In the genomic region with DNA sequence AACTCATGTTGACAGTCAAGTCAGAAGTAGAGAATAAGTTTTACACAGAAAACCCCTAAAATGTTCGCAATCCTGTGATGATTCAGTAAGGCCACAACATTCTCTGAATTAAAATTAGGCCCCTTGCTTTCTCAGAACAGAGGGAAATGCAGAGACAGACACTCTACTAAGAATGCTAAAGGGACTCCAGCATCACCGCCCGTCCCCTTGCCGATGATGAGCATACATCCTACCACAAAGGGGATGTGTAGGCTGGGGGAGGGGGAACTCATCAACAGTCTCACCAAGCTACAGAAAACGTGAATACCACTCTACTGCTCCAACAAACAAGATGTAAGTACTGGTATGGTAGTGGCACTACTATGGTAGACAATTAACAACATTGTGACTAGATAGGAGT, we compare ENCODE assay signal across 19 mouse cellular contexts. TPM values are rescaled to one million over a fixed set of nuclear protein-coding genes. Genes with fewer than 3 reads are reported as not detected.
DNase-seq lines count a peak whose midpoint lies in the region; ATAC-seq and TF ChIP-seq lines count a peak whose summit lies in the region.
"Had no signal": no experiment of that assay in that cellular context is flagged by ENCODE, and none has a peak within 500 bp of the region (broad histone marks: within the 10 kb centered on the region; RNA-seq: fewer than 3 reads in every experiment).

No protein-coding gene starts in this region.

- H3K4me2 ChIP-seq in kidney, embryonic 16.5 days (replicated peaks; ENCODE audit: low read depth, low read length) = no peak overlapping the region
- H3K4me2 ChIP-seq: embryonic facial prominence, embryonic 13.5 days; forebrain, embryonic 13.5 days; heart, embryonic 11.5 days; hindbrain, embryonic 14.5 days had no signal

- H3K4me3 ChIP-seq in gastrocnemius, adult 2 months = no peak overlapping the region
- no peak overlapping the region for H3K4me3 ChIP-seq in brown adipose tissue, adult 24 weeks (ENCODE audit: insufficient read depth, low read depth, low read length)
- no peak overlapping the region for H3K4me3 ChIP-seq in macrophage (ENCODE audit: inconsistent target)
- H3K4me3 ChIP-seq in kidney, embryonic 16.5 days (ENCODE audit: low read length) = no peak overlapping the region
- H3K4me3 ChIP-seq: embryonic facial prominence, embryonic 13.5 days; forebrain, embryonic 13.5 days; hindbrain, embryonic 10.5 days had no signal

- peak; percentile 37 for ATAC-seq in CD4-positive, CD25-positive, alpha-beta regulatory T cell, adult 4 months
- ATAC-seq in kidney, embryonic 16.5 days (ENCODE audit: low FRiP score, low TSS enrichment) = no peak
- ATAC-seq: forebrain, embryonic 13.5 days; forebrain, postnatal 0 days had no signal

- peak overlapping the region; percentile 76; the same call in 1 of the 2 replicates for H3K27ac ChIP-seq in gastrocnemius, adult 2 months
- peak overlapping the region; percentile 61; the same call in 1 of the 2 replicates for H3K27ac ChIP-seq in brown adipose tissue, adult 24 weeks (replicated peaks; ENCODE audit: low read depth, low read length)
- peak overlapping the region; percentile 91 for H3K27ac ChIP-seq in macrophage
- H3K27ac ChIP-seq in kidney, embryonic 16.5 days (ENCODE audit: low read length) = no peak overlapping the region
- H3K27ac ChIP-seq: embryonic facial prominence, embryonic 13.5 days; forebrain, embryonic 13.5 days; hindbrain, embryonic 10.5 days; hindbrain, embryonic 14.5 days had no signal

- no peak for DNase-seq in gastrocnemius, adult 2 months
- DNase-seq in gastrocnemius, postnatal 36 days = no peak
- no peak for DNase-seq in yolk sac, embryonic 10.5 days (ENCODE audit: low spot score)
- no peak for DNase-seq in Muller cell, postnatal 12 days (ENCODE audit: inconsistent ontology term)
- DNase-seq: adrenal gland, postnatal 36 days; cerebellum, adult 11-12 months; cerebellum, adult 9-10 months; cerebellum, postnatal 25 days; forebrain, postnatal 0 days; kidney, adult 11 months had no signal

- 66% methylated on average over 5 of the region's 5 CpGs for WGBS in macrophage (ENCODE audit: missing documents)
- WGBS in kidney, embryonic 16.5 days = 82% methylated on average over 5 of the region's 5 CpGs

- intact Hi-C loops in gastrocnemius, adult 2 months (cut with DNase I) = no loop called here
- intact Hi-C loops in gastrocnemius, postnatal 36 days (cut with DNase I) = no loop called here

- TF ChIP-seq CTCF in gastrocnemius, adult 2 months (IDR thresholded peaks at IDR 0.05) = no peak

- no peaks in the 10 kb centered on the region for H3K27me3 ChIP-seq in kidney, embryonic 16.5 days (ENCODE audit: insufficient read depth, low read length)
- H3K27me3 ChIP-seq: embryonic facial prominence, embryonic 13.5 days; forebrain, embryonic 13.5 days had no signal

- H3K79me2 ChIP-seq in macrophage (ENCODE audit: inconsistent target) = no peaks in the 10 kb centered on the region

- H3K4me1 ChIP-seq in brown adipose tissue, adult 24 weeks (ENCODE audit: control insufficient read depth, insufficient read depth, insufficient read length, low read length) = no peaks in the 10 kb centered on the region
- H3K4me1 ChIP-seq in kidney, embryonic 16.5 days (ENCODE audit: insufficient read depth, low read length) = no peaks in the 10 kb centered on the region
- H3K4me1 ChIP-seq: forebrain, embryonic 13.5 days had no signal

- no peaks in the 10 kb centered on the region for H3K36me3 ChIP-seq in macrophage (ENCODE audit: inconsistent target)
- H3K36me3 ChIP-seq in kidney, embryonic 16.5 days (ENCODE audit: insufficient read depth, low read length) = no peaks in the 10 kb centered on the region
- H3K36me3 ChIP-seq: embryonic facial prominence, embryonic 13.5 days; hindbrain, embryonic 10.5 days had no signal

- H3K9ac ChIP-seq in kidney, embryonic 16.5 days (replicated peaks; ENCODE audit: low read length) = no peak overlapping the region
- H3K9ac ChIP-seq: embryonic facial prominence, embryonic 13.5 days; forebrain, embryonic 13.5 days; forebrain, postnatal 0 days; hindbrain, embryonic 14.5 days had no signal

- no peaks in the 10 kb centered on the region for H3K9me3 ChIP-seq in kidney, embryonic 16.5 days (ENCODE audit: low read length)
- H3K9me3 ChIP-seq: embryonic facial prominence, embryonic 13.5 days; forebrain, embryonic 13.5 days; hindbrain, embryonic 10.5 days had no signal

RNA-seq across cellular contexts. Expression of gene Vim, which starts 14.0 kb away (rescaled TPM):
- total RNA-seq in gastrocnemius, adult 2 months (2021) = 100 to 1,000 TPM in 1 of 2 experiments, 10 to 100 TPM in 1; 99.0 to 123 TPM
- 100 to 1,000 TPM; 118 to 161 TPM for total RNA-seq in gastrocnemius, postnatal 36 days (2021)
- 100 to 1,000 TPM; 335 to 360 TPM for polyA plus RNA-seq in CD4-positive, CD25-positive, alpha-beta regulatory T cell, adult 4 months (2017; shearing (Covaris generic))
- 877 and 955 TPM in 2 replicates for polyA plus RNA-seq in brown adipose tissue, adult 24 weeks (2012; ENCODE audit: insufficient read depth, insufficient read length, missing spikeins)
- 1,000 to 10,000 TPM in 11 of 26 experiments, 100 to 1,000 TPM in 15; 356 to 3,689 (median 853) TPM for total RNA-seq in macrophage (2018; cell fraction: chromatin; rRNA removed)
- total RNA-seq in macrophage (2018; cell fraction: cytosol; rRNA removed) = 1,000 to 10,000 TPM; 1,475 to 4,121 (median 2,080) TPM
- 1,000 to 10,000 TPM in 22 of 26 experiments, 100 to 1,000 TPM in 4; 768 to 3,052 (median 1,507) TPM for total RNA-seq in macrophage (2018; cell fraction: nucleus; rRNA removed)
- 760 to 2,516 TPM (median 1,050 TPM) in 3 replicates for polyA plus RNA-seq in macrophage (2018)
- 489 and 497 TPM in 2 replicates for polyA plus RNA-seq in kidney, embryonic 16.5 days (2015; fragmentation: Nextera tagmentation; extraction: Ambion mirVana)

RNA-seq across cellular contexts. Expression of gene Trdmt1, which starts 15.3 kb away (rescaled TPM):
- 1 to 10 TPM; 3.6 to 6.4 TPM for total RNA-seq in gastrocnemius, adult 2 months (2021)
- 1 to 10 TPM; 3.4 to 4.3 TPM for total RNA-seq in gastrocnemius, postnatal 36 days (2021)
- polyA plus RNA-seq in CD4-positive, CD25-positive, alpha-beta regulatory T cell, adult 4 months (2017; shearing (Covaris generic)) = 10 to 100 TPM; 12.1 to 19.1 TPM
- polyA plus RNA-seq in brown adipose tissue, adult 24 weeks (2012; ENCODE audit: insufficient read depth, insufficient read length, missing spikeins) = 2.3 and 9.9 TPM in 2 replicates
- 10 to 100 TPM in 3 of 26 experiments, 1 to 10 TPM in 23; 2.1 to 11.2 (median 7.7) TPM for total RNA-seq in macrophage (2018; cell fraction: chromatin; rRNA removed)
- total RNA-seq in macrophage (2018; cell fraction: cytosol; rRNA removed) = 1 to 10 TPM; 3.5 to 6.7 (median 4.7) TPM
- total RNA-seq in macrophage (2018; cell fraction: nucleus; rRNA removed) = 1 to 10 TPM; 2.4 to 9.7 (median 4.9) TPM
- 6.1 to 7.7 TPM (median 6.1 TPM) in 3 replicates for polyA plus RNA-seq in macrophage (2018)
- polyA plus RNA-seq in kidney, embryonic 16.5 days (2015; fragmentation: Nextera tagmentation; extraction: Ambion mirVana) = 13.4 and 14.2 TPM in 2 replicates
